Mouse (Mus musculus) neural tube, embryonic 12.5 days (tissue): ENCODE data around the gene Zfp462. TPM values are rescaled to one million over a fixed set of nuclear protein-coding genes. Genes with fewer than 3 reads are reported as not detected.

Source experiments
- ATAC-seq: fragments of 200-750 bp; cut with Nextera tagmentation; 2 replicates; pipeline ENCODE4 v1.8.0; 2017; ENCODE audit warnings: low read depth, mild to moderate bottlenecking, moderate TSS enrichment, moderate library complexity; ENCODE audit not compliant: low FRiP score
- H3K27ac ChIP-seq: fragments of 300-500 bp; sonication (generic); 2 replicates; pipeline ENCODE4 v1.5.1; 2016
- H3K27me3 ChIP-seq: fragments of 300-500 bp; sonication (generic); replicated peaks from 2 replicates; pipeline ENCODE4 v1.6.1; 2016; ENCODE audit warnings: mild to moderate bottlenecking
- H3K36me3 ChIP-seq: fragments of 300-500 bp; sonication (generic); 2 replicates; pipeline ENCODE4 v1.6.1; 2016; ENCODE audit warnings: mild to moderate bottlenecking
- H3K4me1 ChIP-seq: fragments of 300-500 bp; sonication (generic); 2 replicates; pipeline ENCODE4 v1.6.1; 2016
- H3K4me2 ChIP-seq: fragments of 300-500 bp; sonication (generic); replicated peaks from 2 replicates; pipeline ENCODE4 v1.6.1; 2016; ENCODE audit warnings: mild to moderate bottlenecking
- H3K4me3 ChIP-seq: fragments of 300-500 bp; sonication (generic); 2 replicates; pipeline ENCODE4 v1.5.1; 2016
- H3K9ac ChIP-seq: fragments of 300-500 bp; sonication (generic); 2 replicates; pipeline ENCODE4 v1.6.1; 2016; ENCODE audit warnings: mild to moderate bottlenecking
- H3K9me3 ChIP-seq: fragments of 300-500 bp; sonication (generic); 2 replicates; pipeline ENCODE4 v1.6.1; 2016; ENCODE audit warnings: mild to moderate bottlenecking
- WGBS: fragments of 180-500 bp; shearing (Covaris S2); methylation state at CpG from one replicate; pipeline ENCODE4 v1.1.7; 2016; 5-methylcytosine and 5-hydroxymethylcytosine counted together
- polyA plus RNA-seq: library from polyadenylated mRNA; unstranded; fragments of >200 nt; fragmentation: Nextera tagmentation; extraction: Ambion mirVana; gene quantifications from 2 replicates; pipeline ENCODE4 v1.2.1, GENCODE M21; 2016

The Zfp462 gene
- polyA plus RNA-seq, 1 experiment from 2014 or later, result 14.9 TPM

GRCm38 (mm10) chr4:55117839-55118487 lies 173.1 kb downstream of the Zfp462 start:
- ATAC-seq, result no peak
- H3K4me3 ChIP-seq, result no peak overlapping the region
- 61% methylated on average over 10 of the region's 10 CpGs for WGBS
- H3K4me2 ChIP-seq, result no peak overlapping the region
- H3K27ac ChIP-seq, result no peak overlapping the region
- no peaks in the 10 kb centered on the region for H3K4me1 ChIP-seq
- H3K36me3 ChIP-seq, result no peaks in the 10 kb centered on the region
- H3K27me3 ChIP-seq, result no peaks in the 10 kb centered on the region
- no peak overlapping the region for H3K9ac ChIP-seq
- no peaks in the 10 kb centered on the region for H3K9me3 ChIP-seq

- no peaks in the 10 kb centered on the region for H3K9me3 ChIP-seq
- no peak overlapping the region for H3K4me2 ChIP-seq
- WGBS, result 81% methylated on average over 2 of the region's 2 CpGs
- H3K27me3 ChIP-seq, result no peaks in the 10 kb centered on the region
- H3K4me3 ChIP-seq, result no peak overlapping the region
- H3K36me3 ChIP-seq, result no peaks in the 10 kb centered on the region
- H3K4me1 ChIP-seq, result 0 out of 2 replicates have a peak, but pooled peaks cover 2% of the 10 kb centered on the region
- H3K27ac ChIP-seq, result no peak overlapping the region
- no peak for ATAC-seq
- no peak overlapping the region for H3K9ac ChIP-seq
These were observed 176.3 kb downstream of the Zfp462 start for GRCm38 (mm10) chr4:55121126-55121525.

GRCm38 (mm10) chr4:55121952-55122351 lies 177.1 kb downstream of the Zfp462 start:
- WGBS, result 43% methylated on average over 6 of the region's 6 CpGs
- ATAC-seq, result no peak
- Histone ChIP-seq H3K9ac (no peak overlapping the region), H3K27ac (no peak overlapping the region), H3K9me3 (no peaks in the 10 kb centered on the region), H3K36me3 (no peaks in the 10 kb centered on the region), H3K4me2 (no peak overlapping the region), H3K27me3 (no peaks in the 10 kb centered on the region), H3K4me1 (0 out of 2 replicates have a peak, but pooled peaks cover 2% of the 10 kb centered on the region), H3K4me3 (no peak overlapping the region)

- whole genome bisulfite sequencing, result 92% methylated on average over 3 of the region's 3 CpGs
- Histone ChIP-seq H3K4me3 (no peak overlapping the region), H3K4me2 (no peak overlapping the region), H3K27me3 (no peaks in the 10 kb centered on the region), H3K27ac (no peak overlapping the region), H3K9me3 (no peaks in the 10 kb centered on the region), H3K9ac (no peak overlapping the region), H3K4me1 (0 out of 2 replicates have a peak, but pooled peaks cover 2% of the 10 kb centered on the region), H3K36me3 (no peaks in the 10 kb centered on the region)
- ATAC-seq, result no peak
These were observed 179.3 kb downstream of the Zfp462 start for GRCm38 (mm10) chr4:55124126-55124525.

- Histone ChIP-seq H3K4me3 (no peak overlapping the region), H3K4me1 (0 out of 2 replicates have a peak, but pooled peaks cover 2% of the 10 kb centered on the region), H3K9ac (no peak overlapping the region), H3K4me2 (no peak overlapping the region), H3K36me3 (no peaks in the 10 kb centered on the region), H3K27me3 (no peaks in the 10 kb centered on the region), H3K27ac (no peak overlapping the region), H3K9me3 (no peaks in the 10 kb centered on the region)
- WGBS, result 58% methylated on average over 11 of the region's 11 CpGs
- ATAC-seq, result no peak
These were observed 180.3 kb downstream of the Zfp462 start for GRCm38 (mm10) chr4:55125048-55125737.

- Histone ChIP-seq H3K9ac (no peak overlapping the region), H3K4me3 (no peak overlapping the region), H3K27me3 (no peaks in the 10 kb centered on the region), H3K4me1 (0 out of 2 replicates have a peak, but pooled peaks cover 2% of the 10 kb centered on the region), H3K4me2 (no peak overlapping the region), H3K27ac (no peak overlapping the region), H3K9me3 (no peaks in the 10 kb centered on the region), H3K36me3 (no peaks in the 10 kb centered on the region)
- 86% methylated on average over 4 of the region's 4 CpGs for WGBS
- ATAC-seq, result no peak
These were observed 180.8 kb downstream of the Zfp462 start for GRCm38 (mm10) chr4:55125738-55126054.

- Histone ChIP-seq H3K4me1 (0 out of 2 replicates have a peak, but pooled peaks cover 2% of the 10 kb centered on the region), H3K36me3 (no peaks in the 10 kb centered on the region), H3K4me2 (no peak overlapping the region), H3K9ac (no peak overlapping the region), H3K27me3 (no peaks in the 10 kb centered on the region), H3K4me3 (no peak overlapping the region), H3K9me3 (no peaks in the 10 kb centered on the region), H3K27ac (no peak overlapping the region)
- 88% methylated on average over 9 of the region's 9 CpGs for WGBS
- no peak for ATAC-seq
These were observed 182.5 kb downstream of the Zfp462 start for GRCm38 (mm10) chr4:55127228-55127901.

GRCm38 (mm10) chr4:55128088-55128835 lies 183.4 kb downstream of the Zfp462 start:
- H3K9ac ChIP-seq, result no peak overlapping the region
- no peak overlapping the region for H3K4me2 ChIP-seq
- H3K4me1 ChIP-seq, result 0 out of 2 replicates have a peak, but pooled peaks cover 2% of the 10 kb centered on the region
- whole genome bisulfite sequencing, result 88% methylated on average over 13 of the region's 13 CpGs
- H3K27ac ChIP-seq, result no peak overlapping the region
- no peak for ATAC-seq
- no peak overlapping the region for H3K4me3 ChIP-seq
- no peaks in the 10 kb centered on the region for H3K9me3 ChIP-seq
- H3K36me3 ChIP-seq, result no peaks in the 10 kb centered on the region
- H3K27me3 ChIP-seq, result no peaks in the 10 kb centered on the region
